Mouse (Mus musculus): ENCODE data around the gene Runx2. TPM values are rescaled to one million over a fixed set of nuclear protein-coding genes. Genes with fewer than 3 reads are reported as not detected.

Gene Runx2
- total and polyA plus RNA-seq, 2 experiments from 2014 or later, result 0.59 to 1.8 TPM

DNA sequence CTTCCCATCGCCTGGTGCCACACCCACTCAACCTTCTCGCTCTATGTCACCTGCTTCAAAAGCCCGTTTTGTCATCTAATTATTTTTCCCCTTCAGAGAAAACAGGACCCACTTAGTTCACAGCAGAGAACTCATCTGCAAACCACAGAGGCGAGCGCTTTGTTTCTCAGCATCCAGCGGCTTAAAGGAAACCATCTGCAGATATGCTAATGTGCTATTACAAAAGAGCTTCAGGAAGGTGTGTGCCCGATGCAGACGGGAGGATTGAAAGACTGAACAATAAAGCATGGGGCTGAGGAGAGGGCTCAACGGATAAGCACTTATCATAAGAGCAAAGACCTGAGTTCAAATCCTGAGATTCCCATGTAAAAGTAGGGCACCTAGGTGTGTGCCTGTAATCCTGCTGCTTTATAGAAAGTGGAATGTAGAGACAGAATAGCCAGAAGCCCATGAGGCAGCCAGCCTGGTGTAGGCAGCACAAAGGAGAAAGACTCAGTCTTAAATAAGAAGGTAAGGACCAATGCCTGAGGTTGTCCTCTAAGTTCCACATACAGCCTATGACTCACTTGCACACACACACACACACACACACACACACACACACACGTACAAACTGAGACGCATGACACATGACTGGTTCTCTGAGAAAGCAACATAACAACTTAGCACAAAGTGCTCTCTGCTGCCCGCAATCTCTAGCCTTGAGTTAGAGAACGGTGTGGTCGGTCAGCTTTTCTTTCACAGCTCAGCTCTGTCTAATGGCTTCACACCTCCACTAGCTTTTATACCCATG is 111.9 kb downstream of the Runx2 start:
- no peaks in the 10 kb centered on the region for H3K4me1 ChIP-seq (ENCODE audit: insufficient read depth, low read length)
- no peak overlapping the region for H3K4me3 ChIP-seq (ENCODE audit: low read depth, low read length)
- no peak for ATAC-seq (ENCODE audit: low FRiP score)
- no peaks in the 10 kb centered on the region for H3K27me3 ChIP-seq (ENCODE audit: insufficient read depth, low read length)
- H3K9ac ChIP-seq (replicated peaks; ENCODE audit: low read length, poor library complexity, severe bottlenecking), result no peak overlapping the region
- 55% methylated on average over 14 of the region's 14 CpGs for WGBS
- no peaks in the 10 kb centered on the region for H3K9me3 ChIP-seq (ENCODE audit: low read length)
- no peaks in the 10 kb centered on the region for H3K36me3 ChIP-seq (ENCODE audit: insufficient read depth, low read length)
- no peak overlapping the region for H3K27ac ChIP-seq (ENCODE audit: low read depth, low read length)
- no peak overlapping the region for H3K4me2 ChIP-seq (ENCODE audit: low read depth, low read length, poor library complexity, severe bottlenecking)
- no peak for DNase-seq (ENCODE audit: low spot score)
- no peak for TF ChIP-seq CTCF (IDR thresholded peaks at IDR 0.05)

DNA sequence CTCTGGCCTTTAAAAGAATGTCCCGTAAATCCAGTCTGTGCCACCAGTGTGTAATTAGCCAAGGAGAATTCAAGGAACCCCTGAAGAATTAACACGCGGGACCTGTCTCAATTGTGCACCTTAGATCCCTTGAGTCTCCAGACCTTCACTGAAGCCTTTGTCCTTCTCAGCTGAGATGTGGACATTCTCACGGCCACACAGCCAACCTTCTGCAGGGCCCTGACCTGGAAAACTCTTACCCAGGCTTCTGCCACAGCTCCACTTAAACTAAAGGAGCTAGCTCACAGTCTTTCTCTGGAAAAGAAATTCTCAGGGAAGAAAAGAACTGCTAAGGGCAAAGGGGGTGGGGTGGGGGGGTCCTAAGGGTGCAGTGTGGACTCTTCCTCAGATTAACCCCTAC is 113.1 kb downstream of the Runx2 start:
- WGBS, result 84% methylated on average over 4 of the region's 4 CpGs
- ATAC-seq (ENCODE audit: low FRiP score) (no peak), DNase-seq (ENCODE audit: low spot score) (no peak)
- Histone ChIP-seq H3K36me3 (ENCODE audit: insufficient read depth, low read length) (no peaks in the 10 kb centered on the region), H3K9ac (replicated peaks; ENCODE audit: low read length, poor library complexity, severe bottlenecking) (no peak overlapping the region), H3K27me3 (ENCODE audit: insufficient read depth, low read length) (no peaks in the 10 kb centered on the region), H3K27ac (ENCODE audit: low read depth, low read length) (no peak overlapping the region), H3K4me2 (ENCODE audit: low read depth, low read length, poor library complexity, severe bottlenecking) (no peak overlapping the region), H3K4me3 (ENCODE audit: low read depth, low read length) (no peak overlapping the region), H3K9me3 (ENCODE audit: low read length) (no peaks in the 10 kb centered on the region), H3K4me1 (ENCODE audit: insufficient read depth, low read length) (no peaks in the 10 kb centered on the region)
- TF ChIP-seq CTCF (IDR thresholded peaks at IDR 0.05), result no peak

DNA sequence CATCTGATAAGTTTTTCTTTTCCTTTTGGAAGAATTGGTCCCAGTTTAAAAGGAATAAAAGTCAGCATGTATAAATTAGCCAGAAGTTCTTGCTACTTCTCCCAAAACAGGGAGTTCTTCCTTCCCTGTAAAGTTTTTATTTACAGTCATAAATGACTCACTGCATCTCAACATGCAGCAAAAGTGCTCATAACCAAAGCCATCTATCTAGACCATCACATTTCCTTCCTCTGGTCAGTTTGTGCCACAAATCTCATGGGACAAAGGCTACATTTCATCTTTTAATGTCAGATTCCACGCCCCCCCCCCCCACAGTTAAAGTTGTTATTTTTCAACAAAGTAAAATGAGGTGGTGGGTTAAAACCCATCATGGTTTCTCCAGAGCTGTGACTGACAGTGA is 114.3 kb downstream of the Runx2 start:
- DNase-seq (ENCODE audit: low spot score) (no peak), ATAC-seq (ENCODE audit: low FRiP score) (no peak)
- Histone ChIP-seq H3K9me3 (ENCODE audit: low read length) (no peaks in the 10 kb centered on the region), H3K4me2 (ENCODE audit: low read depth, low read length, poor library complexity, severe bottlenecking) (no peak overlapping the region), H3K4me3 (ENCODE audit: low read depth, low read length) (no peak overlapping the region), H3K27ac (ENCODE audit: low read depth, low read length) (no peak overlapping the region), H3K9ac (replicated peaks; ENCODE audit: low read length, poor library complexity, severe bottlenecking) (no peak overlapping the region), H3K4me1 (ENCODE audit: insufficient read depth, low read length) (no peaks in the 10 kb centered on the region), H3K36me3 (ENCODE audit: insufficient read depth, low read length) (no peaks in the 10 kb centered on the region), H3K27me3 (ENCODE audit: insufficient read depth, low read length) (no peaks in the 10 kb centered on the region)
- WGBS, result 79% methylated on average over 1 of the region's 1 CpGs
- TF ChIP-seq CTCF (IDR thresholded peaks at IDR 0.05), result no peak

DNA sequence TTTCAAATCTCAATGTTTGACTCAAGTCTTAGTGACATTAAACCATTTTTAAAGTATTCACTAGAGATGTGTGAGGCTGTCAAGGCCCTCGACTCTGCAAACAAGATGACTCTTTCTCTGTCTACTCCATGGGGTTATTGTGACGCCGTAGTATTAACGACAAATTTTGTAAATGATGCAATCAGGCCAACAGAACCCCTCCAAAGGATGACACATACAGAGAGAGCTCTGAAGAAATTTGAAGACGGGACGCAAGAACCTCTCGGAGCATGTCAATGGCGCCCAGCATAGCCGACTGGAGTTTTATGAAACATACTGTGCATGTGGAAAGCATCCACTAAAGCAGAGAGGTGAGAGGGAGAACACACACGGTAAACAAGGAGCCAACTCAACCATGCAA is 117.5 kb downstream of the Runx2 start:
- Histone ChIP-seq H3K9ac (replicated peaks; ENCODE audit: low read length, poor library complexity, severe bottlenecking) (no peak overlapping the region), H3K4me3 (ENCODE audit: low read depth, low read length) (no peak overlapping the region), H3K4me1 (ENCODE audit: insufficient read depth, low read length) (no peaks in the 10 kb centered on the region), H3K9me3 (ENCODE audit: low read length) (no peaks in the 10 kb centered on the region), H3K27me3 (ENCODE audit: insufficient read depth, low read length) (no peaks in the 10 kb centered on the region), H3K27ac (ENCODE audit: low read depth, low read length) (no peak overlapping the region), H3K36me3 (ENCODE audit: insufficient read depth, low read length) (no peaks in the 10 kb centered on the region), H3K4me2 (ENCODE audit: low read depth, low read length, poor library complexity, severe bottlenecking) (no peak overlapping the region)
- TF ChIP-seq CTCF (IDR thresholded peaks at IDR 0.05), result no peak
- ATAC-seq (ENCODE audit: low FRiP score) (no peak), DNase-seq (ENCODE audit: low spot score) (no peak)
- 90% methylated on average over 10 of the region's 10 CpGs for WGBS

DNA sequence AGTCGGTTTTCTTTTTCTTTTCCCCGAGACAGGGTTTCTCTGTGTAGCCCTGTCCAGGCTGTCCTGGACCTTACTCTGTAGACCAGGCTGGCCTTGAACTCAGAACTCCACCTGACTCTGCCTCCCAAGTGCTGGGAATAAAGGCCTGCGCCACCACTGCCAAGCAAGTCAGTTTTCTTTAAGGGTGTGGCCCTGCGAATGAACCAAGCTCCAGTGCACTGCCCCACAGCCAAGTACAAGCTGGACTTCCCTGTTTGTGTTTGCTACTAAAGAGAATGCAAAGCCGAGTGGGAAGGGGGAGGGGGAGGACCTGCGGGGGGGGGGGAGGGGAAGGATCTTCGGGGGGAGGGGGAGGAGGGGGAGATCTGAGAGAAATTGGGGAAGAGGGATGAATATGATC is 121.0 kb downstream of the Runx2 start:
- Histone ChIP-seq H3K4me2 (ENCODE audit: low read depth, low read length, poor library complexity, severe bottlenecking) (no peak overlapping the region), H3K27ac (ENCODE audit: low read depth, low read length) (no peak overlapping the region), H3K27me3 (ENCODE audit: insufficient read depth, low read length) (no peaks in the 10 kb centered on the region), H3K4me3 (ENCODE audit: low read depth, low read length) (no peak overlapping the region), H3K9me3 (ENCODE audit: low read length) (no peaks in the 10 kb centered on the region), H3K4me1 (ENCODE audit: insufficient read depth, low read length) (no peaks in the 10 kb centered on the region), H3K9ac (replicated peaks; ENCODE audit: low read length, poor library complexity, severe bottlenecking) (no peak overlapping the region), H3K36me3 (ENCODE audit: insufficient read depth, low read length) (no peaks in the 10 kb centered on the region)
- DNase-seq (ENCODE audit: low spot score) (no peak), ATAC-seq (ENCODE audit: low FRiP score) (no peak)
- 94% methylated on average over 4 of the region's 7 CpGs for WGBS
- TF ChIP-seq CTCF (IDR thresholded peaks at IDR 0.05), result no peak

DNA sequence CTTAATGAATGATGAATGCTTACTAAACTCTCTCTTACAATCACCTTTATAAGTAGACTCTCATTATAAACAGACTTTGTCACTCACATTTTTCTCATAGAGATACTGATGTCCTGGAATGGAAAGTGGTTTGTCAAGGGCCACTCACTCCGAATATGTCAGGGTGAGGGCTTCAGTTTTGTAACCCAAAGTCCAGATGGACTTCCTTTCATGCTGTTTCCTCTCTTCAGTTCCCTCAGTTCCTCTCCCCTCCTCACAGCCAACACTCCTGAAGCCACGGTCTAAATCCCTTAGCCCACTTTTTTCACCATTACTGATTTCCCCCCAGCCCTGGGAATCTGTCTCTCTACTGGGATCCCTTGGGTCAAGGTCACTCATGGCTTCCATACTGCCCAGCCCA is 123.1 kb downstream of the Runx2 start:
- Histone ChIP-seq H3K4me2 (ENCODE audit: low read depth, low read length, poor library complexity, severe bottlenecking) (no peak overlapping the region), H3K36me3 (ENCODE audit: insufficient read depth, low read length) (no peaks in the 10 kb centered on the region), H3K9me3 (ENCODE audit: low read length) (no peaks in the 10 kb centered on the region), H3K27me3 (ENCODE audit: insufficient read depth, low read length) (no peaks in the 10 kb centered on the region), H3K27ac (ENCODE audit: low read depth, low read length) (no peak overlapping the region), H3K4me3 (ENCODE audit: low read depth, low read length) (no peak overlapping the region), H3K4me1 (ENCODE audit: insufficient read depth, low read length) (no peaks in the 10 kb centered on the region), H3K9ac (replicated peaks; ENCODE audit: low read length, poor library complexity, severe bottlenecking) (no peak overlapping the region)
- ATAC-seq (ENCODE audit: low FRiP score) (no peak), DNase-seq (ENCODE audit: low spot score) (no peak)
- TF ChIP-seq CTCF (IDR thresholded peaks at IDR 0.05), result no peak
- WGBS, result 65% methylated on average over 2 of the region's 2 CpGs
